Mouse (Mus musculus) limb, embryonic 14.5 days (tissue): Measurements from ENCODE around the gene Cyp46a1. TPM values are rescaled to one million over a fixed set of nuclear protein-coding genes. Genes with fewer than 3 reads are reported as not detected.

Source experiments
- ATAC-seq: fragments of 200-750 bp; cut with Nextera tagmentation; 2 replicates; pipeline ENCODE4 v1.8.0; 2017; ENCODE audit warnings: low read depth, moderate number of reproducible peaks, moderate TSS enrichment; ENCODE audit not compliant: low FRiP score
- DNase-seq: peaks from one replicate; pipeline ENCODE4 v3.0.0-alpha.2; 2015; ENCODE audit warnings: low spot score
- H3K27ac ChIP-seq: fragments of 300-500 bp; sonication (generic); replicated peaks from 2 replicates; pipeline ENCODE4 v1.5.1; 2014; ENCODE audit warnings: low read depth, mild to moderate bottlenecking, low read length, moderate library complexity, mixed read lengths
- H3K27me3 ChIP-seq: fragments of 300-500 bp; sonication (generic); 2 replicates; pipeline ENCODE4 v1.6.1; 2014; ENCODE audit warnings: low read length, mixed read lengths; ENCODE audit not compliant: control insufficient read depth, insufficient read depth
- H3K36me3 ChIP-seq: fragments of 300-500 bp; sonication (generic); 2 replicates; pipeline ENCODE4 v1.6.1; 2014; ENCODE audit warnings: mild to moderate bottlenecking, low read length, moderate library complexity, mixed read lengths; ENCODE audit not compliant: control insufficient read depth, insufficient read depth
- H3K4me1 ChIP-seq: fragments of 300-500 bp; sonication (generic); 2 replicates; pipeline ENCODE4 v1.6.1; 2014; ENCODE audit warnings: antibody characterized with exemption, low read length, mixed read lengths; ENCODE audit not compliant: control insufficient read depth, insufficient read depth
- H3K4me2 ChIP-seq: fragments of 300-500 bp; sonication (generic); replicated peaks from 2 replicates; pipeline ENCODE4 v1.6.1; 2014; ENCODE audit warnings: low read depth, mild to moderate bottlenecking, low read length, moderate library complexity; ENCODE audit not compliant: severe bottlenecking
- H3K4me3 ChIP-seq: fragments of 300-500 bp; sonication (generic); replicated peaks from 2 replicates; pipeline ENCODE4 v1.5.1; 2014; ENCODE audit warnings: low read length
- H3K9ac ChIP-seq: fragments of 300-500 bp; sonication (generic); 2 replicates; pipeline ENCODE4 v1.6.1; 2014; ENCODE audit warnings: mild to moderate bottlenecking, low read depth, low read length, moderate library complexity; ENCODE audit not compliant: severe bottlenecking
- H3K9me3 ChIP-seq: fragments of 300-500 bp; sonication (generic); 2 replicates; pipeline ENCODE4 v1.6.1; 2016; ENCODE audit warnings: low read length; ENCODE audit not compliant: control insufficient read depth
- POLR2A ChIP-seq: fragments of 200-500 bp; IDR thresholded peaks from 2 replicates; pipeline ENCODE4 v1.8.0; 2012; ENCODE audit warnings: inconsistent platforms, mild to moderate bottlenecking, moderate library complexity, borderline replicate concordance; ENCODE audit not compliant: insufficient read depth, insufficient read length; ENCODE audit errors: extremely low read depth
- WGBS: fragments of 180-500 bp; shearing (Covaris S2); extraction: QIAGEN DNeasy Blood & Tissue Kit; methylation state at CpG from one replicate; pipeline ENCODE4 v1.1.7; 2014; 5-methylcytosine and 5-hydroxymethylcytosine counted together
- polyA plus RNA-seq, 2 experiments: library from polyadenylated mRNA; depleted of rRNA in 1 of 2; stranded (reverse) in 1 of 2; unstranded in 1 of 2; fragments of >200 nt; fragmentation: Nextera tagmentation in 1 of 2; extraction: Ambion mirVana in 1 of 2; gene quantifications; 2 replicates each; pipeline versions ENCODE4 v1.2.1 to v1.2.3; 2012 to 2014

The Cyp46a1 gene
- polyA plus RNA-seq (2012; rRNA removed) (24.8 and 30.8 TPM in 2 replicates), polyA plus RNA-seq (2014; fragmentation: Nextera tagmentation; extraction: Ambion mirVana) (6.4 and 6.6 TPM in 2 replicates)

DNA sequence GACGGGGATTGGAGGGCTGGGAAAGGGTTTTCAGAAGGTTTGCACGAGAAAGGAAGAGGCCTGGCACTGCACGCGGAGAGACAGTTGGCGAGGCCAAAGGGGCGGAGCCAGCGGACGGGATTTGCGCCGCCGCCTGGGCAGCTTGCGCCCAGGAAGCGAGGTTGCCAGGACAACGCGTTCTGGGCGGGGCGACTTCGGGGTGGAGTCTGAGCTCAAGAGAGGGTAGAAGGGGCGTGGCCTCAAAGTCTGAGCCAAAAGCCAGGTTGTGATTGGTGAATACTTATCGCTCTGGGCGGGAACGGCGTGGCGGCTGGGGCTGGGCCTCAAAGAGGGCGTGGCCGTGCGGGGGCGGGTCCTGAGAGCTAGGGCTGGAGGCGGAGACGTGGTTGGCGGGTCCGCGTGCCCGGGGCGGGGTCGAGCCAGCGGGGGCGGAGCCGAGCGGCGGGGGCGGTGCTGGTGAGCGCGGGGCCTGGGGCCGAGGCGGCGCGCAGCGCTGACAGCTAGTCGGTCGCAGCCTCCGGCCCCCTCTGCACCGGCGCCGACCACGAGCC is at the start of gene Cyp46a1:
Cyp46a1 (plus strand) TSS at position 487 of the 551 bp plus-strand sequence.
- H3K27ac ChIP-seq: peak within 1 kb of the TSS; percentile 44; the same call in 1 of the 2 replicates
- ATAC-seq (peak; percentile 97), DNase-seq (peak; percentile 99)
- no peak for TF ChIP-seq POLR2A
- peaks cover 6% of the 10 kb centered on the region for H3K4me1 ChIP-seq
- no peaks in the 10 kb centered on the region for H3K9me3 ChIP-seq
- H3K4me3 ChIP-seq: peak within 1 kb of the TSS; percentile 66
- 1% methylated on average over 23 of the region's 56 CpGs for WGBS
- H3K4me2 ChIP-seq: peak within 1 kb of the TSS; percentile 98
- H3K27me3 ChIP-seq: peaks cover 15% of the 10 kb centered on the region
- H3K36me3 ChIP-seq: no peaks in the 10 kb centered on the region
- peak within 1 kb of the TSS; percentile 61 for H3K9ac ChIP-seq

DNA sequence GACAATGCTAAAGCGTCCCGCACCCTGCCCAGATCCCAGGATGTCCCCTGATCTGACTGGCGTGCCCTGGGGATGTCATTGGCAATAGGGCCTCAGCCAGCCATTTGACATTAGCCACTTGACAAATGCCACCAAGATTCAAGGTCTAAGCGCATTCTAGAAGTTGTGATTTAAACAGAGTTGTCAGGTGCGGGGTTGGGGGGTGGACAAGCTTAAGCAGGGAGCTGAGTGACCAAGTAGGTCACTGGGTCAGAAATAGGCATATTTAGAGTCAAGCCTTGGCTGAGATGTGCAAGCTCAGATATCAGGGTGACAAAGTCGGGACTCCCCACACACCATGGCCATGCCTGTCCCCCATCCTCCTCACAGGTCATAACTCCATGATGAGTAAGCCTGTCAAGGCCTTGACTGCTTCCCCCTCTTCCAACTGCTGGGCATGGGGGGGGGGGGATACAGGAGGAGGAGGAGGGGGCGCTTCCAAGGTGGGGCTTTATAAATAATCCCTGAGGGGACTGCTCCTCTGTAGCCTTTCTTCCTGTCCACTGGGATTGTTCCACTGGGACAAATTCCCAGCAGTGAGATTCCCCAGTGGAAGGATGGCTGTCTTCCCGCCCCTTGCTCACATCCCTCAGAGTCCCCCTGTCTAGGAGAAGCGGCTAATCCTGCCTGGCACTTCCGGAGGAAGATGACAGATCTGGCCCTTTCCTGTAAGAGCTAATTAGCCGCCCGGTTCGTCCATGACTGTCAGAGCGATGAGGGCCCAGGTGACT is 49.5 kb upstream of the Cyp46a1 start:
- ATAC-seq (no peak), DNase-seq (no peak)
- no peaks in the 10 kb centered on the region for H3K27me3 ChIP-seq
- no peak overlapping the region for H3K27ac ChIP-seq
- no peaks in the 10 kb centered on the region for H3K4me1 ChIP-seq
- no peak overlapping the region for H3K4me2 ChIP-seq
- no peaks in the 10 kb centered on the region for H3K9me3 ChIP-seq
- H3K36me3 ChIP-seq: no peaks in the 10 kb centered on the region
- WGBS: 38% methylated on average over 13 of the region's 14 CpGs
- H3K4me3 ChIP-seq: no peak overlapping the region
- no peak for TF ChIP-seq POLR2A
- H3K9ac ChIP-seq: no peak overlapping the region

DNA sequence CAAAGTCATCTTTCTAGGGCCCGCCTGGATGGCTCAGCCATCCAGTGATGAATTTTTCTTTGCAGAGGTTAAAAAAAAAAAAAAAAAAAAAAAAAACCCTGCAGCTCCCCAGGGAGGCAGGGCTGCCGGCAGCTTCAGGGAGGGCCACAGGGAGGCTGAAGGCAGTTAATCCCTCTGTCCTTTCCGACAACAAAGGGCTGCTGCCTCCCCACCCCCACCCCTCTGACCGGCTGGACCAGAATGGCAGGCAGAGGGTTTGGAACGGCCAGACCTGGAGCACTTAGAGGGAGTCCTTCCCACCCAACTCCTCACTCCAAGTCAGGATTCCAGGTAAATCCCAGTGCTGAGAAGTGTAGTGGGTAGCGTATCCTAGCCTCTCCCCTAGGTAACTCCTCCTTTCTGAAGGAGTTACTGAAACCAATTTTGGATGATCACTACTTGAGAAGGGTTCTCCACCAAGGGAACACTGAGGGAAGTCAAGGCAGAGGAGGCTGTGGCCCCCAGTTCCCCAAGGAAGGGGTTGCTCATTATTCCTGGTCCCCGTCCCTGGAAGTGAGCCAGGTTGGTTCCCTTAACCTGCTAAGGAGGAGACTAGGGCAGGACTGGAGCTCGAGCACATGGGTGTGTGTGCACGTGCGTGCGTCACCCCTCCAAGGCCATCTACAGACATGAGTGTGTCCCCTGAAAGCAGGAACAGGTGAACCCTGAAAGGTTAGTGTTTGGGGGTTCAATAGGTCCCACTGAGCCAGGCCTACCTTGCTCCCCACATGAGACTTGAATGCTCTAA is 48.8 kb upstream of the Cyp46a1 start:
- H3K27me3 ChIP-seq: no peaks in the 10 kb centered on the region
- DNase-seq (no peak), ATAC-seq (no peak)
- H3K4me3 ChIP-seq: no peak overlapping the region
- H3K4me2 ChIP-seq: no peak overlapping the region
- no peaks in the 10 kb centered on the region for H3K36me3 ChIP-seq
- H3K9ac ChIP-seq: no peak overlapping the region
- no peak overlapping the region for H3K27ac ChIP-seq
- no peaks in the 10 kb centered on the region for H3K9me3 ChIP-seq
- H3K4me1 ChIP-seq: no peaks in the 10 kb centered on the region
- 35% methylated on average over 11 of the region's 11 CpGs for WGBS
- no peak for TF ChIP-seq POLR2A

DNA sequence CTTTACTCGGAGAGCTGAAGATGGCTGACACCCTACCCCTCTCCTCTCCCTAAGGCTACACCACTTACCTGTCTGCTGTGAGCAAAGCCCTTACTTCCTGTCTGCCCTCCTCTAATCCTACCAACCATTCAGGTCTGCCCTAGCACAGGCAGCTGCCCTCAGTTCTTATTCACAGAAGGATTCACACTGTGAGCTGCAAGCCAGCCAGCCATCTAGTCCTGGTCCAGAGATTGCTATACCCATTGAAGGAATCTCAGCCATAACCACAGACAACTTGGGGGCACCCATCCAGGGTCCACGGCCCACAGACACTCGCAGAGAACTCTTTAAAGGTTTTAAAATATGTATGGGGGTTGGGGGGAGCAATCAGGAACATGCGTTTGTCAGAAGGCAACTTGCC is 47.8 kb upstream of the Cyp46a1 start:
- TF ChIP-seq POLR2A: no peak
- WGBS: 78% methylated on average over 4 of the region's 4 CpGs
- Histone ChIP-seq H3K9me3 (no peaks in the 10 kb centered on the region), H3K9ac (no peak overlapping the region), H3K4me3 (no peak overlapping the region), H3K27me3 (no peaks in the 10 kb centered on the region), H3K27ac (no peak overlapping the region), H3K36me3 (no peaks in the 10 kb centered on the region), H3K4me1 (no peaks in the 10 kb centered on the region), H3K4me2 (no peak overlapping the region)
- DNase-seq: no peak
- no peak for ATAC-seq

DNA sequence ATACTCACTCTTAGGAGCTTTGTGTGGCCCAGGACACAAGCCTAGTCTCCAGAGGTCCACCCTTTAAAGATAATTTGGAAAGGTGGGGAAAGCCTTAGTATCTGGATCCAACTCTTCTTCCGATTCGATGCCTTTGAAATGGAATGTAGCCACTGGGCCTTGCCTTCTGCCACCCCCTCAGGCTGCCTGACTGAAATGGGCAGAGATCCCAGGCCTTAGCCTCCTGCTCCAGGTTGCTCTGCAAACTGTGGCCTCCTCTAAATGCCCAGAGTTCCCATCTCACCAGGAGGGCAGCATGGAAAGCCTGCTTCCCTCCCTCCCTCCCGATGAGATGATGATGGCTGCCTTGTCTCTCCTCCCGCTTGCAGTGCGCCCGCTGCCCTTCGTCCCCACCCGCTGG is 47.2 kb upstream of the Cyp46a1 start:
- H3K4me3 ChIP-seq: no peak overlapping the region
- 95% methylated on average over 7 of the region's 8 CpGs for WGBS
- H3K9me3 ChIP-seq: no peaks in the 10 kb centered on the region
- H3K9ac ChIP-seq: no peak overlapping the region
- no peak for TF ChIP-seq POLR2A
- H3K4me1 ChIP-seq: no peaks in the 10 kb centered on the region
- H3K4me2 ChIP-seq: no peak overlapping the region
- ATAC-seq (no peak), DNase-seq (no peak)
- no peaks in the 10 kb centered on the region for H3K36me3 ChIP-seq
- no peaks in the 10 kb centered on the region for H3K27me3 ChIP-seq
- H3K27ac ChIP-seq: no peak overlapping the region
